Mouse (Mus musculus) lung, postnatal 25 days (tissue): ENCODE measurements at regions not wholly inside any gene's neighbourhood (a gene's known extent, or its start where the extent isn't known, plus 50 kb on each side); places are given as distances from the start of the nearest gene placed in this dataset.
A peak's percentile ranks its signal among the peaks of the same experiment; 100 is the strongest.

Experiments used
- DNase-seq: peaks from one replicate; pipeline ENCODE4 v3.0.0; 2022; ENCODE audit warnings: low spot score

DNA sequence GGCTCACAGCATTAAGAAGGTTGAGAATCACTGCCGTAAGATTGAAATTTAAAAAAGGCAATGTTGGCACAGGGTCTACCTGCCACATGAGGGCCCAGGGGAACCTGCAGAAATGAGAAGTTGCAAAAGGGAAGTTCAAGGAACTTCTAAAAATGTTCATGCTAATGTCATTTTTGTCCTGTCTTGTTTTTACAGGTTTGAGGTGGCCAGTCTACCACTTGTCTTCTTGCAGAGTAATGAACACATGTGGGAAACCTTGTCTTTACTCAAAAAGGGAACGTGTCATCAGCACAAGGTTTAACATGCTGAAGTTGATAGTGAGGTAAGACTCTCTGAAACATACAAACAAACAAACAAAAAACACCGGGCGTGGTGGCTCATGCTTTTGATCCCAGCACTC is 71.4 kb upstream of the Nanos1 start:
- DNase-seq, result no peak

DNA sequence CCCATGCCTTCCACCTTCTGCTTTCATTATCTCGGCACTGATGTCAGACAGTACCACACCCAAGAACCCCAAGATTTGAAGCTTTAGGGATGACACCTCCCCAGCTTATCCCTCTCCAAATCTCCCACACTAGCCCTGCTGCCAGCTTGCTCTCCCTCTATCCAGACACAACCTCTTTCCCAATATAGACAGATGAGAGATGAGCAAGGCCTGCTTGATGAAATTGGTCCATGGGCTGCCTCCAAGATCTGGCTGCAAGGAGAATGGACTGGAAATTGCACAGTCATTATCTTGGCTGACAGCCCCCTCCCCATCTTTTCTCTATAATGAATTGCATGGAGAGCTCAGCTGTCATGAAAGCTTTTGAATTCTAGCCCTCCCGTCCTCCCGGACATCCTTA is 73.5 kb upstream of the Nanos1 start:
- no peak for DNase-seq

DNA sequence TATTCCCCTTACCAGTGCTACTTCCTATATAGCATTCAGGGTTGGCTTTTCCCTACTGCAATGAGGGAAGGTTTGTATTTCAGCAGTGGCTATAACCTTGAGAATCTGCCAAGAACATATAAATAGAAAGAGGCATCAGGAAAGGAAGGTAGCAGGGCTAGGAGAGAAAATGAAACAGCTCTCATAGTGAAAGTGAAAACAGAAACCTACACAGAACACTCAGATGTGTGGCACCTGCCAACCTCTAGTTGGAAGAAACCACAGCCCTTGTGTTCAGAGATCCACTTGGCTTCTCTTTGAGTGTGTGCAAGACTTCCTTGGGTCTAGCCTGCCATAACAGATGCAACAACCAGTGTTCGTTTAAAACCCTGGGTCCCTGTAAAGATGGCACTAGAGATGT is 74.3 kb upstream of the Nanos1 start:
- no peak for DNase-seq

DNA sequence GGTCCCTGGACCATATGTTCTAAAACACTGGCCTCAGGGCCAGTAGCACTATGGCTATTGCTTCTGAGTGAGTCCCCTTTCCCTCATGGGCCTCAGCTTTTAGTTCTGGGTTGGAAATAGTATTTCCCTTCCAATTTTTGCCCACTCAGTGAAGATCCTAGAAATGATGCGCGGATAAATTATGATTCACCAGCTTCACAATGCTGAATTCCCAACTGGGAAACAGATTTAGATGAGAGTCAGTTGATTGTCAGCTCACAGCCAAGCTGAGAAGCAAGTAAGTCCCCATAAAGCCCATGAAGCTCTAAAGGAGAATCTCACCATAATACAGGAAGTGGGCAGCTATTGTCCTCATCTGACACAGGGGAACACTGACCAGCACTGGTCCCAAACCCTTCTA is 77.6 kb upstream of the Nanos1 start:
- DNase-seq, result no peak

DNA sequence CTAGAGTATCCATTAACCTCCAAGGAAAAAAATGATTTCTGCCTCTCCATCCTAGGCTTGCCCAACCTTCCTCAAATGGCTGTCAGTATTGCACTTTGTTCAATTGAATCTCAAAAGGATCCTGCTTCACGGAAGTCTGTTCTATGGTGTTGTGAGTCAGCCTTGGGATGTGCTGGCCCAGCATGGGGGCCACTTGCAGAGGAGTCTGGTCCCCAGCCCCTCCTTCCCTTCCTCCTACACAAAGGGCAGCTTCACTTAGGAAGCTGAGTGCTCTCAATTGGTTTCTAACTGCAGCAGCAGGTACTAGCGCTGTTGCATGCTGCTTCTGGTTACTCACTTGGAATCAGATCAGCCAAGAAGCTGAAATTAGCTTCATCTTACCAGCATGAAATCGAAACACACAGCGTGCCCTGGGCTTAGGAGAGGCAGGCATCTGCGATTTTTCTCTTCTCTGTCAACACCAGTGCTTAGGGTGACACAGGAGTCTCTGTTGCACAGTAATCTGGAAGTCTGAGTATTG is 80.8 kb upstream of the Nanos1 start:
- DNase-seq, result no peak

DNA sequence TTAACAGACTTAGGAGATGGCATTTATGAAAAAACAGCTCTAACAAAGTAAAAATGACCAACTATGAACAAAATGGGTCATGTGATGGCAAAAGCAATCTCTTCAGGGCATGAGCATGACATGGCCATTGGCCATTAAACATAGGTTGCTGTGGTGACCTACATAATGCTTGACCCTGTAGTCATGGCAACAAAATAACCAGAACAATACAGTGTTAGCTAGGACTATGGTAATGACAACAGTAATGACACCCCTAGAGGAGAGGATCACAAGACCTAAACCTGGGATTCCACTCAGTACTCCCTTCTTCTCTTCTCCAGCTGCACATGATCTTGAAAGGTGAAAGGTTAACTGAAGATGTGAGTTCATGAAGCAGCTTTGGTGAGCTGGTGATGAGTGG is 85.0 kb upstream of the Nanos1 start:
- no peak for DNase-seq

DNA sequence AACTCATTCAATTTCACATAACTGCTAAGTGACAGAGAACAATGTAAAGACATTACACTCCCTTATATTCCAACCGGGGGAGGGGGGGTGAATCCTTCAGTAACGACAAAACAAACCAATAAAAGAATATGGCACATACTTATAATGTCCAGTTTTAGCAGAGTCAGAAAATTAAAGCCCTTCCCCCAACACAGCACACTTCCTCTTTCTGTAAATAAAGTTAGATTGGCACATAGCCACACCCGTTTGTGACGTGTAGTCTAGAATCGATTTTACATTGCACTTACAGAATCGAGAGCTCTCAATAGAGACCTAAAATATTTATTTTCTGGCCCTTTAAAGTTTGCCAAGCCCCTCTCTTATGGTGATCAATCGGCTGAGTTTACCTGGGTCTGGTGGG is 85.0 kb upstream of the Cacul1 start:
- DNase-seq, result peak; percentile 8

DNA sequence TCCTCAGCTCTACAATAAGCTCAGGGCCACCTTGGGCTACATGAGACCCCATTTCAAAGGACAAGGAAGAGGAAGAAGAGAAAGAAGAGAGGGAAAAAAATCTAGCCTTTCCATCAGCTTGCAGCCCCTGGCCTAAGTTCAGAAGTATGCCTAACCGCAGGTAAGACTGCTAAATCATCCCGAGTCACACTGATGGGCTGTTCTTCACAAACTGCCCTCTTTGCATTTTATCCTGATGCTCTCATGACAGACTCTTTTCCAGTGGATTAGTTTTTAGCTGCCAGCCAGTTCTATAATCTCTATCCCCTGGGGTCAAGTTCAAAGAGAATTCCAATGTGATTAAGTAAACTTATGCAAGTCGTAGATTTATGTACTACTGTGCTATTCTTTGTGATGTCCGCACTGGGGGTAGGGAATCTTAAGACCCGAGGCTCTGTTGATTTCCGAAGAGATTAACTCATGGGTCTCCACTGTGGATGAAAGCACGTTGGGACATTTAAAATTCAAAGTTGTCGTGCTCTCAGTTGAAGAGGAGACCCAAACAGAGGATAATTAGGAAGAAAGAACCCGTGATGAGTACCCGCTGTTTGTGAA is 70.4 kb upstream of the Cacul1 start:
- DNase-seq, result no peak

DNA sequence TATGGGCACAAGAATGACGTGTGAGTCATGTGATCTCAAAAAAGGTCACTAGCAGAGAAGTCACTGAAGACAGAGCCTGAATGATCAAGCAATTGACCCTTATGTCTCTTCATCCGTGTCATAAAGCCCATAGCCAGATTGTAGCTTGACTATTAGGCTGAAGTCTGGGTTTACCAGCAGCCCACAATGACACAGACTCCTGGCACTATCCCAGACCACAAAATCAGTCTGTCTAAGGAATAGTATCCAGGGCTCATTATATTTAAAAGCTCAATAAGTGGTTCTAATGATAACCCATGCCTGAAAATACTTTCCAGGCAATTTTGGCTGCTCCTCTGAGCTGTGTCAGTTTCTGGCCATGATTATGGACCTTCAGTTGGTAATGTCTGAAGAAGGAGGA is 59.2 kb upstream of the Cacul1 start:
- DNase-seq, result no peak
